Mouse (Mus musculus) kidney, adult 11 months (tissue): ENCODE results near the gene Sik3.
"Not testable (repeated sequence)": the region's sequence is repeated elsewhere in the genome, so short reads cannot be mapped to it uniquely, and the experiment has no call there.

ENCODE experiments used
- DNase-seq: peaks from one replicate; pipeline ENCODE4 v3.0.0; 2022

Sik3 gene

GRCm38 (mm10) chr9:46112246-46112645, 99.6 kb downstream of the Sik3 start:
- no peak for DNase-seq

GRCm38 (mm10) chr9:46118844-46119385, 106.3 kb downstream of the Sik3 start:
- DNase-seq, result no peak

GRCm38 (mm10) chr9:46119943-46120441, 107.4 kb downstream of the Sik3 start:
- peak; percentile 72 for DNase-seq

GRCm38 (mm10) chr9:46120468-46121253, 108.0 kb downstream of the Sik3 start:
- no peak for DNase-seq

GRCm38 (mm10) chr9:46121486-46121885, 108.9 kb downstream of the Sik3 start:
- DNase-seq, result no peak

- DNase-seq, result no peak
These were observed 110.1 kb downstream of the Sik3 start for GRCm38 (mm10) chr9:46122731-46123130.

GRCm38 (mm10) chr9:46126295-46126694, 113.7 kb downstream of the Sik3 start:
- DNase-seq, result peak; percentile 83

GRCm38 (mm10) chr9:46127326-46127725, 114.7 kb downstream of the Sik3 start:
- DNase-seq, result peak; percentile 67

GRCm38 (mm10) chr9:46129241-46129640, 116.6 kb downstream of the Sik3 start:
- no peak for DNase-seq

- DNase-seq, result not testable (repeated sequence)
These were observed 120.2 kb downstream of the Sik3 start for GRCm38 (mm10) chr9:46132821-46133220.

GRCm38 (mm10) chr9:46138831-46139230, 126.2 kb downstream of the Sik3 start:
- no peak for DNase-seq

GRCm38 (mm10) chr9:46140811-46141210, 128.2 kb downstream of the Sik3 start:
- no peak for DNase-seq

- no peak for DNase-seq
These were observed 129.4 kb downstream of the Sik3 start for GRCm38 (mm10) chr9:46142031-46142430.

- DNase-seq, result no peak
These were observed 129.9 kb downstream of the Sik3 start for GRCm38 (mm10) chr9:46142492-46142891.

- DNase-seq, result no peak
These were observed 132.4 kb downstream of the Sik3 start for GRCm38 (mm10) chr9:46144976-46145375.

GRCm38 (mm10) chr9:46146437-46146836, 133.8 kb downstream of the Sik3 start:
- DNase-seq, result no peak

- no peak for DNase-seq
These were observed 136.1 kb downstream of the Sik3 start for GRCm38 (mm10) chr9:46148723-46149122.

- peak; percentile 81 for DNase-seq
These were observed 136.8 kb downstream of the Sik3 start for GRCm38 (mm10) chr9:46149392-46149791.

GRCm38 (mm10) chr9:46150116-46150515, 137.5 kb downstream of the Sik3 start:
- DNase-seq, result peak; percentile 51

- DNase-seq, result no peak
These were observed 138.5 kb downstream of the Sik3 start for GRCm38 (mm10) chr9:46150890-46151703.

- DNase-seq, result no peak
These were observed 139.1 kb downstream of the Sik3 start for GRCm38 (mm10) chr9:46151704-46152040.

GRCm38 (mm10) chr9:46152067-46153015, 139.7 kb downstream of the Sik3 start:
- no peak for DNase-seq
